Mouse (Mus musculus): ENCODE measurements at regions not wholly inside any gene's neighbourhood (a gene's known extent, or its start where the extent isn't known, plus 50 kb on each side); places are given as distances from the start of the nearest gene placed in this dataset.

DNA sequence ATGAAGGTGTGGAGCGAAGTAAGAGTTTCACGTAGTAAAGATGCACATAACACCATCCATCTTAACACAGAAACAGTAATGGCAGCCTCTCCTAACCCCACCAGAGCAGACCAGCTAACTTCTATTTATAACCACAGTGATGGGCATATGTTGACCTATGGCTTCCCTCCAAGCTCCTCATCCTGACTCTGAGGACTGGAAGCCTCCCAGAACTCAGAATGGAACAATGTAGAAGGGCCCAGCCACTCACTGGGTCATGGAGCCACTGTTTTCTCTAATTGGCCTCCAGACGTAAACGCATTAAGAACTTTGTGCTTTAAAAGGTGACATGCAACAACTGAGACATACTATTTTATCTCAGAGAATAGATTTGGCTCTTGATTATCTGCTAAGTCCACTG lies 77.0 kb downstream of the Irs2 start:
- DNase-seq (ENCODE audit: low spot score) = no peak

GRCm38 (mm10) chr8:10928836-10929235 lies 79.4 kb downstream of the Irs2 start:
- no peak for DNase-seq (ENCODE audit: low spot score)

GRCm38 (mm10) chr8:10928342-10928794 lies 79.9 kb downstream of the Irs2 start:
- DNase-seq (ENCODE audit: low spot score) = peak; percentile 44

DNA sequence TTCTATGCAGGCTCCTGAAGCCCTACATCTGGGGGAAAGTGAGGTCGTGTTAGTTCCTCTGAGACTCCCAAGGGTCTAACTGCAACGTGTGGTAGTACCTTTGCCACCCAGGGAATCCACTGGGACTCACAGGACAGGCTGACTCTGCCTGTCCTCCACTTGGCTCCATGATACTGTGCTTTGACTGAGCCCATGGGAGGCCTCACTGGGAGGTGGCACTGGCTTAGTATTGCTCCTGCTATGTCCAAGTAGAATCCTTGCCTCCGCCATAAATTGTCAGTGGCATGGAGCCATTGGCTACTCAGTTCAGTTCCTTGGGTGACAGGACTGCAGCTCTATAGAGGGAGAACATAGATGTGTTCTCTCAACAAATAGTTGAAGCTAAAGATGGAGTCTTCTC lies 81.1 kb downstream of the Irs2 start:
- DNase-seq (ENCODE audit: low spot score) = no peak

DNA sequence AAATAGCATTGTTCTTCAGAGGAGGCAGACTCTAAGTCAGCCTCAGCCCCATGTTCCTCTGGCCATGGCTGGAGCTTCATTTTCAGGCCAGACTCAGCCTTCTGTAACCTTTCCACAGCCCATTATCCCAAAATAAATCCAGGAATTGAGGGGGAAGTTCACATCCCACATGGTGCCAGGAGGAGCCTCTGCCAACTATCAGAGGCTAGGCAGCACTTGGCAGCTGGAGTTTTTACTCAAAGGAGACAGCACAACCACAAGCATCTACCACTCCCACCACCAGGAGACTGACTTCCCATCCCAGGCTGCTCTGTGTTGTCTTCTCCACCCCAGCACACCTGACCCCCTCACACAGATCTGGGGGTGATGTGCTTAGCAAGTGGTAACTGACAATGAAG lies 81.7 kb downstream of the Irs2 start:
- DNase-seq (ENCODE audit: low spot score) = no peak

DNA sequence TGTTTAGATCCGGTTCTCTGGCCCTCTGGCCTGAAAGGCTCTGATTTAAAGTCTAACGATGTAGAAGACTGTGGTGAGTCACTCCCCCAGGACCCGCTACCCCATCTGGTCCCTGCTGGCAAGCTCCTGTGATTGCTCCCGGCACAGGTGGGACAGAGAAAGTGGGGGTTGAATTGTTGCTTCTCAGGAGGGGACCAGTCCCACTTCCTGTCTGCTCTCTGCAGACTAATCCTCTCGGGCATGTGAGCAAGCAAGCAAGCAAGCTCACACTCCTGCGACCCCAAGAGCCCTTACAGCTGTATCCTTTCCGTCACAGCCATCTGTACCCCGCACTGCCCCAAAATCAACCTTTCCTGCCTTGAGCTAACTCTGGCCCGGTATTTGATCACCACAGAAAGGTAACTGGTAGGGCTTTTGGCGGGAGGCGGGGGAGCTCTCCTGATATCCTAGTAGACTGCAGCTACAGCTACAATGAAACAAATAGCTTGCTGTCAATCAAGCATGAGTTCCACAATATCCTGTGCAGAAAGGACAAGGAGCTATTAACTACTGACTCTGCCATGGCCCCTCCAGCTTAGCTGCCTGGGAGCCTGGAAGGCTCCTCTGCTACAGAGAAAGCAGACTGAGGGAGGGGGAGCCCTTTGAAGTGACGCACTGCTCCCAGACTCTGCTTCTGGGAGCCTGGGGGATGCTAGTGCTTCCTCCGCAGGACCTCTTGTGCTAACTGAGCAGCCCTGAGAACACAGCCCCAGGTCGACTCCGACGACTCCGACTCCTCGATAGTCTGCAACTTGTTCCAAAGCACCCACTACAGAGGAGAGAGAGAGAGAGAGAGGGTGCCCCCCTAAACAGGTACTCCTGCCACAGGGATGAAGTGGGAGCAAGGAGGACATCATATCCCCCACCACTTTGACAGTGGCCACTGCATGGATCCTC lies 82.4 kb downstream of the Irs2 start:
- peak; percentile 32 for DNase-seq (ENCODE audit: low spot score)

- DNase-seq (ENCODE audit: low spot score) = no peak
These were observed 83.6 kb downstream of the Irs2 start for GRCm38 (mm10) chr8:10924526-10925199.

- no peak for DNase-seq (ENCODE audit: low spot score)
These were observed 84.2 kb downstream of the Irs2 start for GRCm38 (mm10) chr8:10924001-10924490.

DNA sequence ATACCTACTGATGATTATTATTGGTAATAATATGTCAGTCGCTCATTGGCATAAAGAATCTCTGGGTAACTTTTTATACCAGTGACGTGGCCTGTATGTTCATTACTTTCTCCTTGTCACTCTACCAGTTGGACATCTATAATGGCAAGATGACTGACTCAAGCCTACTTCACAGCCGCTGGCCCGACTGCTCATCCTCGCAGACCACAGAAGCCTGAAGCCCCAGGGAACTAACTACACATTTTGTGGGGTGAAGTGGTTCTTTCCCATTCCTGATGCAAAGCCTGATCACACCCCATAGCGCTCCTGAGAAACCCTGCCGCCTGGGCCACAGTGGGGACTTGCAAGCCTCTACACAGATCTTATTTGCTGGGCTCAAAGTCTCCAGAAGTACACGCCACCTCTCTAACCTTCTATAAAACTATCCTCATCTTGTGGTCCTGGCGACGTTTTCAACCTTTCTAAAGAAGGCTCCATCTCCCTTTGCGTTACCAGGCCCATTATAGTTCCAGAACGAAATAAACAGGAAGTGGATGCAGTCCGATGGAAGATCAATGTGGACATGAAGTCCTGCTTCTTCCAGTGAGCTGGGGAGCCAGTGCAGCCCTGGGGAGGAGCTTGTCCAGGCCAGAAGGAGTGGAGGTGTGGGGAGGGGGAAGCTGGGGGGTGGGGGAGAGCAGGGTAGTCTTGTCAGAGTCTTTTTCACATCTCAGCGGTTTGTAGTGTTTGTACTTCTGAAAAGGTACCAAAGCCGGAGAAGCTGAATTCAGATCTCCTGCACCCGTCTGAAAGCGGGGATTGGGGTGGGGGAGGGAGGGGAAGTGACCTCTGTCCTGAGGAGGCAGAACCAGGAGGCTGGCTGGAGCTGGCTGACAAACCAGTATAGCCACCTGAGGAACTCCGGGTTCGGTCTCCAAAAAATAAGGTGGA lies 84.9 kb downstream of the Irs2 start:
- no peak for DNase-seq (ENCODE audit: low spot score)

DNA sequence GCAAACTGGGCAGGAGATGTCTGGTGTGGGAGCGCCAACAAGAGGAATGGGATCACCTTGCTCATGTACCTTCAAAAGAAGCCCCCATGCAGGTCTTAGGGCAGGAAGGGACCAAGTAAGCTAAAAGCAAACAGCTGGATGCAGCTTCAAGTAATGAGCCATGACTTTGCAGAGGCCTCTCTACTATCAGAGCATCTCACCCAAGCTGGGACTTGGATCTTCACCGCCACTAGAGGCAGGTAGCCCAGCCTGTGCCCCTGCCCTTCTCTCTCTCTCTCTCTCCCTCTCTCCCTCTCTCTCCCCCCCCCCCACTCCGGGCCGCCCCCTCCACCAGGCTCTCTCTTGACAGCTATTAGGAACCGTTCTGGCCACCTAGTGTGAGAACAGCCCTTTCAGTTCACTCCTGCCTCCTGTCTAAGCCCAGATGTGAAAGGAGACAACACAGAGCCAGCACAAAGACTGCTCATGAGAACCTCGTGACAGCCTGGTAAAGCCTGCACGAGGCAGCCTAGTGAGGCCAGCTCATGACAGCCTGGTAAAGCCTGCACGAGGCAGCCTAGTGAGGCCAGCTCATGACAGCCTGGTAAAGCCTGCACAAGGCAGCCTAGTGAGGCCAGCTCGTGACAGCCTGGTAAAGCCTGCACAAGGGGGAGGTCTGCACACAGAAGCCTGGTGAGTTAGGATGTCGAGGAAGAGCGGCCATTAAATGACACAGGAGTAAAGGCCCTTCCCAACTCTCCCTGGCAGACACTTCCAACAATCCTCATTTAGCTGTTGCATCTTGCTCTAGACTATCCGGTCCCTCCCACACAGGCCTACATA lies 85.8 kb downstream of the Irs2 start:
- DNase-seq (ENCODE audit: low spot score) = no peak

- no peak for DNase-seq (ENCODE audit: low spot score)
These were observed 86.6 kb downstream of the Irs2 start for GRCm38 (mm10) chr8:10921439-10922191.

GRCm38 (mm10) chr8:10919620-10920019 lies 88.6 kb downstream of the Irs2 start:
- no peak for DNase-seq (ENCODE audit: low spot score)

- DNase-seq (ENCODE audit: low spot score) = no peak
These were observed 89.7 kb downstream of the Irs2 start for GRCm38 (mm10) chr8:10918403-10919035.

- no peak for DNase-seq (ENCODE audit: low spot score)
These were observed 93.6 kb downstream of the Irs2 start for GRCm38 (mm10) chr8:10914616-10915015.

DNA sequence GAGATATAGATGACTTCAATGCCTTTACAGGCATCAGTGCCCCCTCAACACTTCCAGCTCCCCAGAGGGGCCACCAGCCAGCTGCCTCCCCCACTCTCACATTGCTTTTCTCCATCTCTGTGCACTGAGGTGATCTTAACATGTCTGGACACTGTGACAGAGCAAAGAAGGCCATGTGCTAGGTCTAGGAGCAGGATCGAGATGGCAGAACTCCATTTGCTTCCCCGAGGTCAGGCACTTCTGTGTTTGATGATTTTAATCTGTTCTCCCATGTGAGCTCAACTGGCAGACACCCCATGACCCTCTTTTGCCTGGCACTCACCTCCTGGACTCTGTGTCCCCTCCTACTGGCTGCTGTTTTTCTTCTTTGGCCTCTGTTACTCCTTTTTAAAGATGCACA lies 95.8 kb downstream of the Irs2 start:
- DNase-seq (ENCODE audit: low spot score) = no peak

DNA sequence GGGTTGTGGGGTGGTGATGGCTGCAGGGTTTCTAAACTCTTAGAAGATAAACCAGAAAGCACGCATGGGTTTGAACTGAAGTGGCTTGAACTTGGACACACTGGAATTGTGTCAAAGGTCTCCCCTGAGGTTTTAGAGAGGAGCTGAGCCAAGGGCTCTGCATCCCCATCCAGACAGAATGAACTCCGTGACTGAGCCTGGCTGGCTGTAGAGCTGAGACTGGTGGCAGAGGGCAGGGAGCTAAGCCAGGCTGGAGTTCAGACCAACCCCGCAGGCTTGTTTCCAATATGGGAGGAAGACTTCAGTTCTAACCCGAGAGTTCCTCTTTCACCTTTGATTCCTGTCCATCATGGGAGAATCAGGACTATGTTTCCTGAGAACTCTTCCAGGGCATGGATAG lies 96.9 kb downstream of the Irs2 start:
- no peak for DNase-seq (ENCODE audit: low spot score)

DNA sequence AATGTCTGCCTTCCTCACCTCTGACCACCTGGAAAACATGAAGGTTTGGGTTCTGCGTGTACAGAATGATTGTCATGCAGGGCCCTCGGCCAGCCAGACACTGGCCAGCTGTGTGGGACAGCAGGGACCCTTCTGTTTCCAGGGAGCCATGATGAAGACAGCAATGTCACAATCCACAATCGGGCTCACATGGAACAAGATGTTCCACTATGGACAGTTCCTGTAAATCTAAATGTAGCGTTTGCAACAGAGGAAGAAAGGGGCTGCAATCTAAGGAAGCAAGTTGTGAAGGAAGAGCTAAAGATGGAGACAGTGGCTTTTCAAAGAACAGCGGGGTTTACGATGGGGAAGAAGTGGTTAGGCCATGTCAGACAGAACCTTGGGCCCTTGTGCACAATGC lies 97.3 kb downstream of the Irs2 start:
- no peak for DNase-seq (ENCODE audit: low spot score)

GRCm38 (mm10) chr8:10910244-10910872 lies 97.9 kb downstream of the Irs2 start:
- no peak for DNase-seq (ENCODE audit: low spot score)

- no peak for DNase-seq (ENCODE audit: low spot score)
These were observed 99.1 kb downstream of the Irs2 start for GRCm38 (mm10) chr8:10909155-10909554.

All from testis, postnatal 14 days (tissue).